Mouse (Mus musculus): ENCODE measurements at regions not wholly inside any gene's neighbourhood (a gene's known extent, or its start where the extent isn't known, plus 50 kb on each side); places are given as distances from the start of the nearest gene placed in this dataset.

DNA sequence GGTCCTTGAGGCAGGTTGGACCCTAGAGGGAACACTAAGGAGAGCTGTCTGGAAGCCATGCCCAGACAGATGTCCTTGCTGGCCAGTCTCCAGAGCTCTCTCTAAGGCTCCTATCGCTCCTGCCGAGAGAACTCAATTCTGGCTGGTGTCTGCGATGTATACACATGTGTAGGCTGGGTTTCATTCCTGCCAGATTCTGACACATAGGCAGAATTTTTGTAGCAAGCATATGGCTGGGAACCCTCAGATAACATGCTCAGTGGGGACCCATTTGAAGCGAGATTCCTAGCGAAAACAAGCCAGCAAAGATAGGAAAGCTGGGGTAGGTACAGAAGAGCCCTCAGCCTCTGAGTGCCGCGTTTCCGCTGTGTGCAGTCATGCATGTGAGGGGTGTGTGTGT is 242.9 kb upstream of the Gjb5 start:
- WGBS: 72% methylated on average over 8 of the region's 8 CpGs
- peaks cover 14% of the 10 kb centered on the region for H3K4me1 ChIP-seq (replicated peaks)
- H3K27me3 ChIP-seq: no peaks in the 10 kb centered on the region
- no peak for ATAC-seq (ENCODE audit: low FRiP score)
- no peak overlapping the region for H3K4me2 ChIP-seq
- no peaks in the 10 kb centered on the region for H3K9me3 ChIP-seq
- H3K4me3 ChIP-seq: no peak overlapping the region
- 0 out of 2 replicates have a peak overlapping the region, but pooled peaks have one; percentile 10 for H3K27ac ChIP-seq
- no peaks in the 10 kb centered on the region for H3K36me3 ChIP-seq
- no peak overlapping the region for H3K9ac ChIP-seq

GRCm38 (mm10) chr4:127598610-127599009 is 240.6 kb upstream of the Gjb5 start:
- Histone ChIP-seq H3K36me3 (no peaks in the 10 kb centered on the region), H3K27me3 (no peaks in the 10 kb centered on the region), H3K4me3 (no peak overlapping the region), H3K27ac (no peak overlapping the region), H3K9me3 (no peaks in the 10 kb centered on the region), H3K9ac (no peak overlapping the region), H3K4me2 (no peak overlapping the region), H3K4me1 (replicated peaks) (peaks cover 14% of the 10 kb centered on the region)
- ATAC-seq (ENCODE audit: low FRiP score): no peak
- 75% methylated on average over 3 of the region's 3 CpGs for WGBS

GRCm38 (mm10) chr4:127594081-127594480 is 236.1 kb upstream of the Gjb5 start:
- Histone ChIP-seq H3K27me3 (no peaks in the 10 kb centered on the region), H3K4me1 (replicated peaks) (peaks cover 14% of the 10 kb centered on the region), H3K4me2 (no peak overlapping the region), H3K9ac (no peak overlapping the region), H3K27ac (no peak overlapping the region), H3K4me3 (no peak overlapping the region), H3K36me3 (no peaks in the 10 kb centered on the region), H3K9me3 (no peaks in the 10 kb centered on the region)
- ATAC-seq (ENCODE audit: low FRiP score): no peak
- WGBS: 52% methylated on average over 8 of the region's 8 CpGs

- Histone ChIP-seq H3K9me3 (peaks cover 5% of the 10 kb centered on the region; the same call in 1 of the 2 replicates), H3K27ac (no peak overlapping the region), H3K27me3 (no peaks in the 10 kb centered on the region), H3K4me1 (replicated peaks) (peaks cover 12% of the 10 kb centered on the region), H3K4me3 (no peak overlapping the region), H3K9ac (no peak overlapping the region), H3K4me2 (no peak overlapping the region), H3K36me3 (no peaks in the 10 kb centered on the region)
- 58% methylated on average over 3 of the region's 3 CpGs for WGBS
- ATAC-seq (ENCODE audit: low FRiP score): no peak
Observed at GRCm38 (mm10) chr4:127591540-127591939, 233.6 kb upstream of the Gjb5 start.

GRCm38 (mm10) chr4:127586822-127587221 is 228.8 kb upstream of the Gjb5 start:
- Histone ChIP-seq H3K27me3 (no peaks in the 10 kb centered on the region), H3K4me2 (no peak overlapping the region), H3K4me3 (no peak overlapping the region), H3K4me1 (replicated peaks) (peaks cover 7% of the 10 kb centered on the region), H3K9ac (no peak overlapping the region), H3K9me3 (peaks cover 5% of the 10 kb centered on the region; the same call in 1 of the 2 replicates), H3K27ac (no peak overlapping the region), H3K36me3 (no peaks in the 10 kb centered on the region)
- WGBS: 74% methylated on average over 4 of the region's 4 CpGs
- no peak for ATAC-seq (ENCODE audit: low FRiP score)

DNA sequence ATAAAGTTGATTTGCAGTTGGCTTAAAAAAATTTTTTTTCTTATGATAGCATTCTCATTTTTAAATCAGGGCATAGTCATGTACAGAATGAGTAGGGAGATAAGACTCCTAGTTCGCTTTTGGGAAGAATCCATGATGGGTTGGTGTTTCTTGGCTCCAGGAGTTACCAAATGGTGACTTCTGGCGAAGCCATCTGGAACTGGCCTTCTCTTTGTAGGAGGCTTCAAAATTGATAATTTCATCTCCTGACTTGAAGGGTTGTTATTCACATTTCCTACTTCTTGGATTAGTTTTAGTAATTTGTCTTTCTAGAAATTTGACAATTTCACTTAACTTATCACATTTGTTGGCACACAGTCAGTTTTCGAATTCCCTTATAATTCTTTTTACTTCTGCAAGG is 218.5 kb upstream of the Gjb5 start:
- no peak overlapping the region for H3K4me3 ChIP-seq
- H3K4me2 ChIP-seq: no peak overlapping the region
- 86% methylated on average over 3 of the region's 3 CpGs for WGBS
- no peak overlapping the region for H3K27ac ChIP-seq
- no peak for ATAC-seq (ENCODE audit: low FRiP score)
- no peaks in the 10 kb centered on the region for H3K36me3 ChIP-seq
- H3K9me3 ChIP-seq: peaks cover 6% of the 10 kb centered on the region; the same call in 1 of the 2 replicates
- H3K9ac ChIP-seq: no peak overlapping the region
- no peaks in the 10 kb centered on the region for H3K27me3 ChIP-seq
- no peaks in the 10 kb centered on the region for H3K4me1 ChIP-seq (replicated peaks)

GRCm38 (mm10) chr4:127562602-127563001 is 204.6 kb upstream of the Gjb5 start:
- ATAC-seq (ENCODE audit: low FRiP score): no peak
- 77% methylated on average over 5 of the region's 5 CpGs for WGBS
- Histone ChIP-seq H3K9me3 (no peaks in the 10 kb centered on the region), H3K27me3 (no peaks in the 10 kb centered on the region), H3K9ac (no peak overlapping the region), H3K4me1 (replicated peaks) (peaks cover 7% of the 10 kb centered on the region), H3K27ac (no peak overlapping the region), H3K36me3 (no peaks in the 10 kb centered on the region), H3K4me2 (no peak overlapping the region), H3K4me3 (no peak overlapping the region)

DNA sequence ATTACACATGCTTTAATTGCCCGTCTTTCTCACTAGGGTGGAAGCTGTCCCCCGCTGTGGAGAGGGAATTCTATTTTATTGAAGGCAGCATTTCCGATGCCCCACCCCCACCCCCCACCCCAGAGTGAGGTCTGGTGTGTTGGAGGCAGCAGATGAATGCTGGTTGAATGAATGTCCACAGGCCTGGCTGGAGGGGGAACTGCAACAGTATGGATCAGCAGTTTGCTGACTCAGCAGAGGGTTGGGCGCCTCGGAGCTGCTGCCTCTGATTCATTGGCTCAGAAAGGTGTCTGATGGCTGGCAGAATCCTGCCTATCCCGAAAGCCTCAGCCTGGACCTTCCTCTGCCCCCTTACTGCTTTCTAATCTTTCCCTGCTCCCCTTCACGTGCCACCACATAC is 200.6 kb upstream of the Gjb5 start:
- Histone ChIP-seq H3K9me3 (no peaks in the 10 kb centered on the region), H3K4me3 (no peak overlapping the region), H3K9ac (no peak overlapping the region), H3K4me1 (replicated peaks) (peaks cover 7% of the 10 kb centered on the region), H3K27me3 (no peaks in the 10 kb centered on the region), H3K27ac (no peak overlapping the region), H3K4me2 (no peak overlapping the region), H3K36me3 (no peaks in the 10 kb centered on the region)
- WGBS: 47% methylated on average over 7 of the region's 7 CpGs
- no peak for ATAC-seq (ENCODE audit: low FRiP score)

DNA sequence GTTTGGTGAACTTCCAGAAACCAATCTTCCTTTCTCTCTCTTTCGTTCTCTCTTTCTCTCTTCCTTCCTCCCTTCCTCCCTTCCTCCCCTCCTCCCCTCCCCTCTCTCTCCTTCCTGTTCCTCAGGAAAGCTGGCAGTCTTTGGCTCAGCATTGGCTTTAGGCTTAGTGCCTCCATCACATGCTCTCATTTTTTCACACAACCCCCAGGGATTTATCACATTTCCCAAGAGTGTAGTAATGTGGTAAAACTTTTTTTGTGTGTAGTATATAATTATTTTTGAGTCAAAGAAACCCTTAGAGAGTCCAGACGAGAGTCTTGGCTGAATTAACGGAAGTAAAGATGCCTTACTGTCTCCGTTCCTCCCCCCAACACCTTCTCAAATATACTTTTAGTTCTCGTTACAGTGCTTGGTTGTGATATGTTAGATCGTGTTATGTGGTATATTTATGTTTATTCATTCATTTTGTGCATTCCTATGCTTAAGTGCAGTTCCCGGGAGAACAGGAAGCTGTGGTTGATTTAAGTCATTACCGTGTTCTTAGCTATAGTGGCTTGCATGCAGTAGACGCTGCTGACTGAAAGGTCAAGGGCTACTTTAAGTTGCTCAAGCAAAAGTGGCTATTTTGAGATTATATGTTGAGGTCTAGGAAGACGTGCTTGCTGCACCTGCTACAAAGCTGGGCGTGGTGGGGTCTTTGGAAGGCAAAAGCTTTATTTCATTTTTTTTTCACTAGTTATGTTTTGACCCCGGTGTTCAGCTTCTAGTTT is 194.7 kb upstream of the Gjb5 start:
- Histone ChIP-seq H3K4me3 (no peak overlapping the region), H3K9me3 (no peaks in the 10 kb centered on the region), H3K4me2 (no peak overlapping the region), H3K27ac (no peak overlapping the region), H3K4me1 (replicated peaks) (peaks cover 11% of the 10 kb centered on the region), H3K9ac (no peak overlapping the region), H3K27me3 (no peaks in the 10 kb centered on the region), H3K36me3 (no peaks in the 10 kb centered on the region)
- WGBS: 86% methylated on average over 12 of the region's 12 CpGs
- no peak for ATAC-seq (ENCODE audit: low FRiP score)

DNA sequence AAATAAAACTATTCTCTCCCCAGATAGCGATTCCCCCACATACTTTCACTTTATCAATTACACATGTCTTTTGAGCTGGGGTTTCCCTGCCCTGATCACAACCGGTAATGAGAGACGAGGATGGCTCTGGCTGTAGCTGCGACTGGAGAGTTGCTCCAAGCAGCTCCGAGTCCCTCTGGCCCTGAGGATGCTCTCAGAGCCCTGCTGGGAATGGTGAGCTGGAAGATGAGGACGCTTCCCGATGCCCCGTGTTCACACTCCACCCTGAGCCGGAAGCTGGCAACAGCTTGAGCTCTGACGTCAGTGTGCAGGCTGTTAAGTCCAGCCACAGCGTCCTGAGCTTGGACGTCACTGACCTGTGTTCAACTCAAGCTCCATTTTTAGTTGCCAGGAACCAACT is 191.6 kb upstream of the Gjb5 start:
- no peak; the same call in 1 of the 2 replicates for ATAC-seq (ENCODE audit: low FRiP score)
- peak overlapping the region; percentile 76 for H3K27ac ChIP-seq

GRCm38 (mm10) chr4:127549018-127549417 is 191.0 kb upstream of the Gjb5 start:
- H3K27me3 ChIP-seq: no peaks in the 10 kb centered on the region
- peak overlapping the region; percentile 15; the same call in 1 of the 2 replicates for H3K9ac ChIP-seq
- H3K36me3 ChIP-seq: no peaks in the 10 kb centered on the region
- H3K27ac ChIP-seq: peak overlapping the region; percentile 76
- no peak for ATAC-seq (ENCODE audit: low FRiP score)
- peak overlapping the region; percentile 22 for H3K4me3 ChIP-seq
- peak overlapping the region; percentile 49 for H3K4me2 ChIP-seq
- H3K9me3 ChIP-seq: no peaks in the 10 kb centered on the region
- WGBS: 28% methylated on average over 6 of the region's 6 CpGs
- H3K4me1 ChIP-seq (replicated peaks): peaks cover 15% of the 10 kb centered on the region

More for the DNA sequence above, 191.6 kb upstream of the Gjb5 start:
- Histone ChIP-seq H3K4me3 (peak overlapping the region; percentile 22), H3K36me3 (no peaks in the 10 kb centered on the region), H3K9me3 (no peaks in the 10 kb centered on the region), H3K4me1 (replicated peaks) (peaks cover 15% of the 10 kb centered on the region), H3K27me3 (no peaks in the 10 kb centered on the region), H3K9ac (peak overlapping the region; percentile 15; the same call in 1 of the 2 replicates), H3K4me2 (peak overlapping the region; percentile 49)
- 37% methylated on average over 12 of the region's 12 CpGs for WGBS

- Histone ChIP-seq H3K4me2 (no peak overlapping the region), H3K27ac (no peak overlapping the region), H3K9me3 (no peaks in the 10 kb centered on the region), H3K36me3 (no peaks in the 10 kb centered on the region), H3K27me3 (no peaks in the 10 kb centered on the region), H3K9ac (no peak overlapping the region), H3K4me1 (replicated peaks) (peaks cover 15% of the 10 kb centered on the region), H3K4me3 (no peak overlapping the region)
- no peak for ATAC-seq (ENCODE audit: low FRiP score)
- WGBS: 95% methylated on average over 6 of the region's 6 CpGs
Observed at GRCm38 (mm10) chr4:127545106-127545505, 187.1 kb upstream of the Gjb5 start.

DNA sequence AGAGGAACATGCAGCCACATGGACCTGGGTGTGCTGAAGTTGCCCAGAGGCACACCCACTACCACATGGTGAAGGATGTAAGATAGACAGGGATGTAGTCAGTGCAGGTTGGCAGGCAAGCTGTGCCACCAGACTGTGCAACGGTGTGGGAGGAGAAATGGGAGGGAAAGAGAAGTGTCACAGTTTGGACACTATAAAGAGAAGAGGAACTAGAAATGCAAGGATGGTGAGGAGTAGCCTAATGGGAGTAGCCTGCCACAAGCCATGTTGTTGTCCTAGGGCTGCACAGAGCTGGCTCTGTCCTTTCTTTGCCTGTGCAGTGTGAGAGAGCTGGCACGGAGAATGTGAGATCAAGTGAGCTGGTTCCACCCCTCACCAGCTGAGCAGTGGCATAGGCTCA is 185.3 kb upstream of the Gjb5 start:
- no peak for ATAC-seq (ENCODE audit: low FRiP score)
- Histone ChIP-seq H3K4me1 (replicated peaks) (0 out of 2 replicates have a peak, but pooled peaks cover 4% of the 10 kb centered on the region), H3K4me3 (no peak overlapping the region), H3K9me3 (no peaks in the 10 kb centered on the region), H3K9ac (no peak overlapping the region), H3K27me3 (no peaks in the 10 kb centered on the region), H3K4me2 (no peak overlapping the region), H3K27ac (no peak overlapping the region), H3K36me3 (no peaks in the 10 kb centered on the region)
- WGBS: 86% methylated on average over 2 of the region's 2 CpGs

All from hindbrain, embryonic 13.5 days (tissue).